Mouse (Mus musculus) spleen, postnatal 36 days (tissue): ENCODE measurements around the gene Pdlim3.

ENCODE experiments used
- DNase-seq, 2 experiments: peaks; one replicate each; pipeline ENCODE4 v3.0.0; 2022; ENCODE audit warnings: low spot score in 2 of 2, mixed read lengths in 1 of 2

The Pdlim3 gene

DNA sequence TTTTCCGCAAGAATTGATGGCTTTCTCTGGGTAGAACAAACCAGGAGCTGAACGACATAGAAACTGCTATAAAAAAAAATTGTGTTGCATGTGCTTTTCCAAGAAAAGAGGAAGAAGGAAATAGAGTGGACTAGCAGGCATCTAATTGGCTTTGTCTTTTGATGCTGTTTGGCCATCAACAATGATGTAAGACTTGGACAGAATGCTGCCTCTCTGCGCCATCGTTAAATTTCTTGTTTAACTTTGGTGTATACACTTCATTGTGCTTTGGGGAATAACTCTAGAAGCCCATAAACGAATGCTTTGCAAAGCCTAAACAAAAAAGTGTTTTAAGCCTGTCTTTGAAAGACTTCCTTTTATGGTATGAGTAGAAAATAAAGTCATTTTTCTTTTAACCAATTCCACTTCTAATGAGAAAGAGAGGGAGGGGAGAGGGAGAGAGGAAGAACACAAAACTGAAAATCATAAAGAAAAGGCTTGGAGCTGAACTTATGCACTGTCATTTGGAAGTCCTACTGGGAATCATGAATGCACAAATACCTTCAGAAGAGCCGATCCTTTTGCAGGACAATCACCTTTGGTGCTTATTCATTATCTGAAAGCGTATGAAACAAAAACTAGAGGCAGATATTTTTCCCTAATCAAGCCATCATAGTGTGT lies 20.5 kb downstream of the Pdlim3 start:
- no peak for DNase-seq

DNA sequence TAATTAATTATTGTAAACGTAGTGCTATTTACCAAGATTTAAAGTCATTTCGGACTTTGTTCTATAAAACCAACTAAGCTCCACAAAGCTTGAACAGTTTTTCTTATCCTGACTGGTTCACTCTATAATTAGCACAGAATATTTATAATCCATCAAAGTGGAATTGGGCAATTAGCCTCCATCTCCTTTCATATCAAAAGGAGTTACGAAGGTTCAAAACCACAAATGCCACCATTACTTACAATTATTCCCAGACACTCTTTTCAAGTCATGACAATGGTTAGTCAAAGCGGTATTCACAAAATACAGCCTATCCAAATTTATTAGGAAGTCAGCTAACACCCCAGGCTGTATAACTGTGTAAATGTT lies 21.0 kb downstream of the Pdlim3 start:
- no peak for DNase-seq

DNA sequence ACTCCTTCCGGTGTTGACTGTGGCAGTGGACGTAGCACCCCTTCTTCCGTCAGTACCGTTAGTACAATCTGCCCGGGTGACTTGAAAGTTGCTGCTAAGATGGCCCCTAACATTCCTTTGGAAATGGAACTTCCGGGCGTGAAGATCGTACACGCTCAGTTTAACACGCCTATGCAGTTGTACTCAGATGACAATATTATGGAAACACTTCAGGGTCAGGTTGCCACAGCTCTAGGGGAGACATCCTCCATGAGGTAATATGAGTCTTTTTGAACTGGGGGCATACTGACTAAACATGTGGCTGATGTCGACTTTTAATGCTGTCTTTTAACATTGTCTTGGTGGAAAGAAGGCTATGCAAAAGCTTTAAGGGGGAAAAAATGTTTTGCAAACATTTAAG lies 28.4 kb downstream of the Pdlim3 start:
- DNase-seq = no peak

DNA sequence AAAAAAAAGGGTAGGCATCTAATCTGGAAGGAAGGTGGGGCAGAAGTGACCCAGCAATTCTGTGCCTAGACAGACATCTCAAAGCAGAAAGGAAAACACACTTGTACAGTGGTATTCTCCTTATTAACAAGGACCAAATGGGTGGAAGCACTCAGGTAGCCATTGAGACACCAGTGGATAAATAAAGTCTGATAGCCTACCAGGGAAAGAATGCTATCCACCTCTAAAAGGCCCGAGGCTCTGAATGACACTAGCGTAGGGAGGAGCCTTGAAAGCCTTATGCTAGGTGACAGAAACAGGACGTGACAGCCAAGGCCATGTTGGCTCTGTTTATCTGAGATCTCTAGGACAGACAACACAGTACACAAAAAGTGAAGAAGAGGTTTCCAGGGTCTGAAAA lies 31.2 kb downstream of the Pdlim3 start:
- DNase-seq = no peak

DNA sequence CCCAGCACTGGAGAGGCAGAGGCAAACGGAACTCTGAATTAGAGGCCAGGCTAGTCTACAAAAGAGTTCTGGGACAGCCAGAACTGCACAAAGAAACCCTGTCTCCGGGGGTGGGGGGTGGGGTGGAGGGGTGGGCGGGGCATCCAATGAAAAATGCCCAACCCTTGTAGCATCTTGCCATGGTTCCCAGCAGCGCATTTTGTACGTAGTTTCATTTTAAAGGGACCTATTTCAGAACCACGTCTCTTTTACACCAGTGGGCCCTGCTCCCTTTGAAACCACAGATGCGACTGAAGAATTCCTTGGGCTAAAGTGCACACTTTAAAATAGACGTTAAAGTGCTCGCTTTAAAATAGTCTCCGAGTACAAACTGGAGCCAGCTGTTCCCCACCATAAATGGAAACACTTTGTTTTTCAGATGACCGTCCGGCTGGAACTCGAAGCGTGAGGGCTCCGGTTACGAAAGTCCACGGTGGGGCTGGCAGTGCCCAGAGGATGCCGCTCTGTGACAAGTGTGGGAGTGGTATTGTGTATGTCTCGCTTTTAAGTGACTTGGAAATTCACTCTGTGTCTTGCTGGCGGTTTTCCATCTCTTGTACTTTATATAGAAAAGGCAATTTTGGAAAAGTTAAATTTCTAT lies 31.9 kb downstream of the Pdlim3 start:
- no peak for DNase-seq

DNA sequence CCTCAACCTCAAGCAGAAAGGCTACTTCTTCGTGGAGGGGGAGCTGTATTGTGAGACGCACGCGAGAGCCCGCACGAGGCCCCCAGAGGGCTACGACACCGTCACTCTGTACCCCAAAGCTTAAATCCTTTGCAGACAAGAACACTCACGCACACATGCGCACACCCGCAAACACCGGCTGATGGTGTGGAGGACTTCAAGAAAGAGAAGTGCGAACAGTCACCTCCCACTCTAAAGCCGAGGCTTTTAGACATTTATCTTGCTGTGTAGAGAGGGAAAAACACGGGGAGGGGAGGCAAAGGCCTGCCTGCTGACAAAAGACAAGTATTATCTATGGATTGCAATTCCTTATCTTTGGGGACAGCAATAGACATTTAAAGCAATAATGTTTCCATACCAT lies 33.6 kb downstream of the Pdlim3 start:
- no peak for DNase-seq

DNA sequence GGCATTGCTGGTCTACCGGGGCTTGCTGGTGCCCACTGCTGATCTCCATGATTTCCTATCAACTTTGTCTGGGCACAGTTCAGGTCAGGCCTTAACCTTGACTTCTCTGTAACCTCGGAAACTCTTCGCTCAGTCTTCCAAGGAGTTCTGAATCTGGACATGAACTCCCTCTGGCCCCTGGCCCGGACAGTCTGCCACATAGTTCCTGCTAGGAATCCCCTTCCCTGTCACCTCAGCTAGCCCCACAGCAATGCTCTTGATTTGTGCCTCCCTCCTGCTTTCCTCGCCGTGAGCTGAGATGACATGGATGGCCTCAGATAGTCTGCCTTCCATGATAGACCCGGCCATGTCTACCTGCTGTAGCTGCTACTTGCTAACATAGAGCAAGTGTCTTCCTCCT lies 35.1 kb downstream of the Pdlim3 start:
- DNase-seq = no peak

DNA sequence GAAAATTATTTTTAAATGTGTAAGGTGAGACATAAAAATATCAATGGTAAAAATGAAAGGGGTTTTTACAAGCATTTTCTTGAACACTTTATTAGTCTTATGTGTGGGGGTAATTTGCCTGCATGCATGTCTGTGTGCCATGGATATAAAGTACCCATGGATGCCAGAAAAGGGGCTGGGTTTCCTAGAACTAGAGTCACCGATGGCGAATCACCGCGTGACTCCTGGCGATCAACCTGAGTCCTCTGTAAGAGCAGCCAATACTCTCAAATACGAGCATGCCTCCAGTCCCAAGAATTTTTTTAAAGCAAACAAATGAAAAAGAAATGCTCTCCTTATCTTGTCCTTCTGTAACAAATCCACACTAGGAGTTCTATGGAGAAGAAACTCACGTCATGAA lies 36.9 kb downstream of the Pdlim3 start:
- DNase-seq = no peak

DNA sequence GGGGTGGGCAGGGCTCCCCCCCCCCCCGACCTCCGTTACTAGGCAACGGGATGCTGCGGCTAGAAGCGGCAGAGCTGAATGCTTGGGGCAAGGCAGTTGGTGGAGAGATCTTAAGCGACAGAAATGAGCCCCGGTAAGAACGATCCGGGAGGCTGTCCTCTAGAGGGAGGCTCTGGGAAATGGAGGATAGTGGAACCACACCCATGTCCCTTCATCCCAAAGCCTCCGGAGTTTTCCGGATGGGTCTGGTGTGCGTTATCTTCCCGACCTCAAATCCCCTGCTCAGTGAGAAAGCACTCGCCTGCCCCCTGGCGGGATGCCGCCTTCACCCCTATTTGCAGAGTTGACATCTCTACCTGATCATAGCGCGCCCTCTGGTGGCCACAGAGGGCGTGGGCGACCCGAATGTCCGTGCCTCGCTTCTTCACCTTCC lies 49.3 kb downstream of the Pdlim3 start, which contains the start of gene Ccdc110:
Gene Ccdc110 (plus strand): TSS at position 38 of the 433 bp plus-strand sequence.
- peak; percentile 84 to 89 for DNase-seq

DNA sequence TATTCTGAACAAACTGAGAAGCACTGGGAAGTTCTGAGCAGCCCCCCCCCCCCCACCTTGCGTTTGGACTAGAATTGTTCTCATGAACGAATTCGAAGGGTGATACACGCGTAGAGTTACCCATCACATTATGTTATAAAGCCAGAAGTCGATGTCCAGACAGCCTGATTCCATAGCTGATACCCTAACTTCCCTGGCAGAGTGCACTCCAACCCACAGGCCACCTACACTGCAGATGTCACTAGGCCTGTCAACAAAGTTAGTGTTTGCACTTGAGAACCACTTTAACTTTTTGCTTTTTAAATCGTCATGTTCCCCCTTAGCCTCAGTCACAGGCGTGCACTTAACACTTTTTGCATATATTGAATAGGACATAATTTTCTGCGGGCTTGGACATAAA lies 51.7 kb downstream of the Pdlim3 start:
- DNase-seq = no peak

DNA sequence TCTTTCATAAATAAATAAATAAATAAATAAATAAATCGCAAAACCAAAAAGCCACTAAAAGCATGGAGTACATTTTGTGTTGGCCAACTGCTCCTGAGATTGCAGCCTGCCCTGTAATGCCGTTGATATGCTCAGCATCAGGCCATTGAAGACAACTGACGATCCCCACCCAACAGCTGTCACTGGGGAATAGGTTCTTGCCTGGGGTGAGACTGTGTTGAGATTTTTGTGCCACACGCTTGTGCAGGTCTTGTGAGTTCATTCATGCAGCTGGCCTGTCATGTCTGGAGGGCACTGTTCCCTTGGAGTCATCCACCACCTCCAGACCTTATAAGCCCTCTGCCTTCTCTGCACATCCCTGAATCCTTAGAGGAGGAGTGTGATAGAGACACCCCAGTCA lies 61.0 kb downstream of the Pdlim3 start:
- DNase-seq = no peak

DNA sequence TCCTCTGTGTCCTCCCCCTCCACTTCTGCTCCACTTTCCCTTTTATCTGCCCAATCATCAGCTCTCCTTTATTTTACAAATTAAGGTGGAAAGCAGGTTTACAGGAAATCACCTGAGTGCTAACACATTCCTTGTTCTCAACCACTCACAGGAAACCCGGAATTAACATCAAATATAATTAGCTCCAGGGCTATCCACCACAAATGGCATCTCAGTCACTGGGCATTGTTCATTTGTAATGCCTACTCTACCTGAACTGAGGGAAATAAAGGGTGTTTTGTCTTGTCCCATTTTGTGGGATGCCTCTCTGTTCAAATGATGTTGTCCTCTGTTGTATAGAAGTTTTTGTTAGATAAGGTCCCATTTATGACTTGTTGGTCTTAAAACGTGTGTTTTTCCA lies 65.4 kb downstream of the Pdlim3 start:
- no peak for DNase-seq
